Mouse (Mus musculus) myocyte (in vitro differentiated cells): ENCODE measurements around the gene Stmn1.

Experiments
- CEBPB ChIP-seq: IDR thresholded peaks from 2 replicates; pipeline ENCODE4 v1.6.1; 2011; ENCODE audit warnings: mild to moderate bottlenecking, moderate library complexity; ENCODE audit not compliant: poor library complexity, insufficient read depth, severe bottlenecking
- MAX ChIP-seq: IDR thresholded peaks from one replicate; pipeline ENCODE4 v1.6.1; 2011; ENCODE audit warnings: low read depth, mild to moderate bottlenecking, control low read depth
- MYOG ChIP-seq, 3 experiments: IDR thresholded peaks; one replicate each; pipeline ENCODE4 v1.6.1; 2011; ENCODE audit warnings: control low read depth in 2 of 3, low read depth in 2 of 3, mild to moderate bottlenecking in 2 of 3; ENCODE audit not compliant: insufficient read length in 2 of 3, control insufficient read depth in 1 of 3, insufficient read depth in 1 of 3
- POLR2A ChIP-seq: IDR thresholded peaks from one replicate; pipeline ENCODE4 v1.6.1; 2011; ENCODE audit warnings: low read depth, mild to moderate bottlenecking, control low read depth, moderate library complexity; ENCODE audit not compliant: insufficient read length
- POLR2AphosphoS2 ChIP-seq: IDR thresholded peaks from one replicate; pipeline ENCODE4 v1.6.1; 2011; ENCODE audit warnings: low read depth, control low read depth; ENCODE audit not compliant: insufficient read length
- SRF ChIP-seq: IDR thresholded peaks from one replicate; pipeline ENCODE4 v1.6.1; 2011; ENCODE audit warnings: low read depth; ENCODE audit not compliant: control insufficient read depth, insufficient read length

GRCm38 (mm10) chr4:134449595-134450391 is 18.3 kb upstream of the Stmn1 start:
- TF ChIP-seq POLR2A (no peak), SRF (no peak), POLR2AphosphoS2 (no peak), CEBPB (no peak), MAX (no peak), MYOG (IDR thresholded peaks at IDR 0.05; ENCODE audit: control insufficient read depth in 1 of 3, insufficient read depth in 1 of 3, insufficient read length in 2 of 3, low read depth in 2 of 3) (no peak)
